27 mouse cellular contexts compared by ENCODE assay signal in the genomic region with DNA sequence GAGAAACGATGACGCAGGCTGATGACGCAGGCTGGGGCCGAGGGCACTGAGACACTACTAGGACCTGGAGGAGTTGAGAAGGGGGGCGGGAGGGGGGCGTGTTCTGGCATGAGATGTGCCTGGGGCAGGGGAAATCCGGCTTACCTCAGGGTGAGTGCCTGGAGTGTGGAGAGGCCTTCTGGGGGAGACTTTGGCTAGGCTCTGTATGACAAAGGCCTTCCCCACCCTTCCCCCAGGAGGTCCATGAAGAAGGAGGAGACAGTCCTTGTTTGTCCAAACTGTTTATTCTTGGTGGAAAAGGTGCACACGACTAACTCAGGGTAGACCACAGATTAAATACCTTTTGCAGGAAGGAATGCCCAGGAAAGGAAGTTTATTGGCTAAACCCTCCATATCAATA. TPM values are rescaled to one million over a fixed set of nuclear protein-coding genes. Genes with fewer than 3 reads are reported as not detected.
DNase-seq lines count a peak whose midpoint lies in the region; ATAC-seq and TF ChIP-seq lines count a peak whose summit lies in the region.
"Had no signal": no experiment of that assay in that cellular context is flagged by ENCODE, and none has a peak within 500 bp of the region (broad histone marks: within the 10 kb centered on the region; RNA-seq: fewer than 3 reads in every experiment).

No protein-coding gene starts in this region.

- ATAC-seq in Patski, result peak; percentile 74
- no peak for ATAC-seq in hindbrain, embryonic 12.5 days (ENCODE audit: low FRiP score)
- ATAC-seq: activated CD4-positive, CD25-positive, alpha-beta regulatory T cell, adult 4 months; forebrain, embryonic 13.5 days; forebrain, postnatal 0 days; hindbrain, postnatal 0 days; inflammation-experienced regulatory T-cells, adult 6 months; intestine, embryonic 16.5 days had no signal

- in situ Hi-C loops in Patski (cut with MboI; ENCODE audit: low pct_unique_long_range_greater_than_20kb), result no loop called here

- no peak for TF ChIP-seq CTCF in E14TG2a.4 (conservative IDR thresholded peaks at IDR 0.05; ENCODE audit: low read length)
- TF ChIP-seq CTCF in Patski (IDR thresholded peaks at IDR 0.05), result no peak

- no peaks in the 10 kb centered on the region for H3K9me3 ChIP-seq in E14TG2a.4 (ENCODE audit: low read length)
- no peaks in the 10 kb centered on the region for H3K9me3 ChIP-seq in hindbrain, embryonic 12.5 days (replicated peaks)
- H3K9me3 ChIP-seq: forebrain, embryonic 10.5 days; forebrain, embryonic 13.5 days; G1E; hindbrain, embryonic 10.5 days had no signal

- peak; percentile 56 for DNase-seq in ES-CJ7 (ENCODE audit: low read depth, low spot score)
- no peak for DNase-seq in Patski (ENCODE audit: low read depth, low spot score)
- DNase-seq in ZHBTc4 (ENCODE audit: low read depth, low spot score), result peak; percentile 81
- DNase-seq in right cerebral cortex, postnatal 10 days (ENCODE audit: low spot score in 2 of 2), result no peak
- DNase-seq in cerebellum, adult 9-11 months, result no peak
- DNase-seq: adrenal gland, adult 8-10 months; adrenal gland, postnatal 25 days; cerebellum, adult 11-12 months; cerebellum, adult 8-10 months; cerebellum, postnatal 14 days; forebrain, postnatal 0 days; gastrocnemius, adult 2 months; gastrocnemius, postnatal 14 days; heart, postnatal 36 days; kidney, adult 18-20 months had no signal

- CTCF ChIA-PET in Patski (lab: Charles Lee), result interaction anchor here (0.9 kb wide), 1 partner anchor 11 kb away, joined by 3 read pairs; no protein-coding TSS in a partner anchor

- POLR2A ChIA-PET in Patski (lab: Charles Lee), result no interaction called here

- no peak overlapping the region for H3K9ac ChIP-seq in hindbrain, embryonic 12.5 days
- H3K9ac ChIP-seq: forebrain, embryonic 13.5 days; forebrain, postnatal 0 days; hindbrain, embryonic 14.5 days had no signal

- H3K36me3 ChIP-seq in E14TG2a.4 (ENCODE audit: insufficient read depth, low read length), result no peaks in the 10 kb centered on the region
- no peaks in the 10 kb centered on the region for H3K36me3 ChIP-seq in hindbrain, embryonic 12.5 days
- H3K36me3 ChIP-seq: forebrain, embryonic 10.5 days; G1E; hindbrain, embryonic 10.5 days had no signal

- no peak overlapping the region for H3K27ac ChIP-seq in hindbrain, embryonic 12.5 days
- H3K27ac ChIP-seq: forebrain, embryonic 10.5 days; forebrain, embryonic 13.5 days; gastrocnemius, adult 2 months; hindbrain, embryonic 10.5 days; hindbrain, embryonic 14.5 days; hindbrain, postnatal 0 days had no signal

- H3K4me3 ChIP-seq in E14TG2a.4 (replicated peaks; ENCODE audit: low read length), result 0 out of 2 replicates have a peak overlapping the region, but pooled peaks have one; percentile 17
- no peak overlapping the region for H3K4me3 ChIP-seq in hindbrain, embryonic 12.5 days
- H3K4me3 ChIP-seq: forebrain, embryonic 10.5 days; forebrain, embryonic 13.5 days; gastrocnemius, adult 2 months; hindbrain, embryonic 10.5 days had no signal

- WGBS in hindbrain, embryonic 12.5 days, result 88% methylated on average over 8 of the region's 8 CpGs

- H3K27me3 ChIP-seq in E14TG2a.4 (ENCODE audit: insufficient read depth, low read length), result no peaks in the 10 kb centered on the region
- no peaks in the 10 kb centered on the region for H3K27me3 ChIP-seq in Patski
- no peaks in the 10 kb centered on the region for H3K27me3 ChIP-seq in hindbrain, embryonic 12.5 days
- H3K27me3 ChIP-seq: forebrain, embryonic 13.5 days had no signal

- no peak overlapping the region for H3K4me2 ChIP-seq in hindbrain, embryonic 12.5 days (replicated peaks)
- H3K4me2 ChIP-seq: forebrain, embryonic 13.5 days; heart, embryonic 11.5 days; hindbrain, embryonic 14.5 days had no signal

- H3K4me1 ChIP-seq in E14TG2a.4 (replicated peaks; ENCODE audit: low read depth, low read length), result peaks cover 19% of the 10 kb centered on the region
- H3K4me1 ChIP-seq in hindbrain, embryonic 12.5 days, result no peaks in the 10 kb centered on the region
- H3K4me1 ChIP-seq: forebrain, embryonic 13.5 days; hindbrain, embryonic 10.5 days had no signal

RNA-seq across cellular contexts. Expression of gene Nmi, which starts 28.2 kb away (rescaled TPM):
- polyA plus RNA-seq in Patski (2021), result 19.1 TPM
- polyA plus RNA-seq in hindbrain, embryonic 12.5 days (2016; fragmentation: Nextera tagmentation; extraction: Ambion mirVana), result 7.8 and 9.9 TPM in 2 replicates

RNA-seq across cellular contexts. Expression of gene Tnfaip6, which starts 36.3 kb away (rescaled TPM):
- polyA plus RNA-seq in Patski (2021), result not detected
- 26.0 and 34.5 TPM in 2 replicates for polyA plus RNA-seq in hindbrain, embryonic 12.5 days (2016; fragmentation: Nextera tagmentation; extraction: Ambion mirVana)
- polyA plus RNA-seq: activated CD4-positive, CD25-positive, alpha-beta regulatory T cell, adult 4 months; G1E had no signal

Comparison
In these comparisons a context has a peak if more than half of its experiments do, and no peak if none do; other contexts are left out.
1. DNase-seq: peak in ES-CJ7 (single experiment) and ZHBTc4 (single experiment); none in Patski (single experiment), right cerebral cortex, postnatal 10 days (0 of 2) and cerebellum, adult 9-11 months (single experiment).
2. RNA of gene Tnfaip6, which starts 36.3 kb away (polyA plus RNA-seq): 26.0 to 34.5 TPM in hindbrain, embryonic 12.5 days; not detected in Patski (single experiment); every median in the first group is over 10 times any median in the second.